Mouse (Mus musculus): ENCODE measurements around the gene Neurl1a. TPM values are rescaled to one million over a fixed set of nuclear protein-coding genes. Genes with fewer than 3 reads are reported as not detected.

Gene Neurl1a
- polyA plus RNA-seq, 1 experiment from 2014 or later, result 4.0 TPM

- Histone ChIP-seq H3K4me1 (replicated peaks; ENCODE audit: control insufficient read depth, insufficient read depth, low read length) (no peaks in the 10 kb centered on the region), H3K4me3 (ENCODE audit: low read length) (no peak overlapping the region), H3K4me2 (ENCODE audit: low read depth, low read length) (no peak overlapping the region), H3K27me3 (ENCODE audit: control insufficient read depth, insufficient read depth, low read depth, low read length) (no peaks in the 10 kb centered on the region), H3K9ac (ENCODE audit: low read length) (no peak overlapping the region), H3K9me3 (ENCODE audit: control insufficient read depth, low read length) (no peaks in the 10 kb centered on the region), H3K27ac (ENCODE audit: low read length) (no peak overlapping the region), H3K36me3 (ENCODE audit: control insufficient read depth, insufficient read depth, low read length) (no peaks in the 10 kb centered on the region)
- WGBS, result 56% methylated on average over 4 of the region's 4 CpGs
- ATAC-seq (ENCODE audit: low read depth), result no peak
Observed at GRCm38 (mm10) chr19:47161669-47162068, 17.0 kb upstream of the Neurl1a start.

GRCm38 (mm10) chr19:47163176-47163744, 15.4 kb upstream of the Neurl1a start:
- 90% methylated on average over 6 of the region's 6 CpGs for WGBS
- H3K9ac ChIP-seq (ENCODE audit: low read length), result no peak overlapping the region
- H3K4me3 ChIP-seq (ENCODE audit: low read length), result no peak overlapping the region
- no peaks in the 10 kb centered on the region for H3K36me3 ChIP-seq (ENCODE audit: control insufficient read depth, insufficient read depth, low read length)
- H3K4me2 ChIP-seq (ENCODE audit: low read depth, low read length), result no peak overlapping the region
- ATAC-seq (ENCODE audit: low read depth), result no peak
- no peaks in the 10 kb centered on the region for H3K4me1 ChIP-seq (replicated peaks; ENCODE audit: control insufficient read depth, insufficient read depth, low read length)
- no peak overlapping the region for H3K27ac ChIP-seq (ENCODE audit: low read length)
- no peaks in the 10 kb centered on the region for H3K27me3 ChIP-seq (ENCODE audit: control insufficient read depth, insufficient read depth, low read depth, low read length)
- H3K9me3 ChIP-seq (ENCODE audit: control insufficient read depth, low read length), result no peaks in the 10 kb centered on the region

GRCm38 (mm10) chr19:47166758-47167157, 11.9 kb upstream of the Neurl1a start:
- ATAC-seq (ENCODE audit: low read depth), result no peak
- no peak overlapping the region for H3K27ac ChIP-seq (ENCODE audit: low read length)
- no peaks in the 10 kb centered on the region for H3K27me3 ChIP-seq (ENCODE audit: control insufficient read depth, insufficient read depth, low read depth, low read length)
- H3K4me1 ChIP-seq (replicated peaks; ENCODE audit: control insufficient read depth, insufficient read depth, low read length), result 0 out of 2 replicates have a peak, but pooled peaks cover 4% of the 10 kb centered on the region
- H3K9me3 ChIP-seq (ENCODE audit: control insufficient read depth, low read length), result no peaks in the 10 kb centered on the region
- H3K36me3 ChIP-seq (ENCODE audit: control insufficient read depth, insufficient read depth, low read length), result no peaks in the 10 kb centered on the region
- no peak overlapping the region for H3K4me2 ChIP-seq (ENCODE audit: low read depth, low read length)
- 46% methylated on average over 3 of the region's 3 CpGs for WGBS
- H3K4me3 ChIP-seq (ENCODE audit: low read length), result no peak overlapping the region
- no peak overlapping the region for H3K9ac ChIP-seq (ENCODE audit: low read length)

GRCm38 (mm10) chr19:47167617-47168214, 10.9 kb upstream of the Neurl1a start:
- no peak for ATAC-seq (ENCODE audit: low read depth)
- Histone ChIP-seq H3K36me3 (ENCODE audit: control insufficient read depth, insufficient read depth, low read length) (no peaks in the 10 kb centered on the region), H3K9me3 (ENCODE audit: control insufficient read depth, low read length) (no peaks in the 10 kb centered on the region), H3K27me3 (ENCODE audit: control insufficient read depth, insufficient read depth, low read depth, low read length) (no peaks in the 10 kb centered on the region), H3K9ac (ENCODE audit: low read length) (no peak overlapping the region), H3K27ac (ENCODE audit: low read length) (no peak overlapping the region), H3K4me3 (ENCODE audit: low read length) (no peak overlapping the region), H3K4me2 (ENCODE audit: low read depth, low read length) (no peak overlapping the region), H3K4me1 (replicated peaks; ENCODE audit: control insufficient read depth, insufficient read depth, low read length) (0 out of 2 replicates have a peak, but pooled peaks cover 4% of the 10 kb centered on the region)
- 43% methylated on average over 7 of the region's 7 CpGs for WGBS

- Histone ChIP-seq H3K4me3 (ENCODE audit: low read length) (peak overlapping the region; percentile 20), H3K27me3 (ENCODE audit: control insufficient read depth, insufficient read depth, low read depth, low read length) (no peaks in the 10 kb centered on the region), H3K9me3 (ENCODE audit: control insufficient read depth, low read length) (no peaks in the 10 kb centered on the region), H3K9ac (ENCODE audit: low read length) (peak overlapping the region; percentile 34; the same call in 1 of the 2 replicates), H3K4me1 (replicated peaks; ENCODE audit: control insufficient read depth, insufficient read depth, low read length) (0 out of 2 replicates have a peak, but pooled peaks cover 4% of the 10 kb centered on the region), H3K4me2 (ENCODE audit: low read depth, low read length) (peak overlapping the region; percentile 46), H3K36me3 (ENCODE audit: control insufficient read depth, insufficient read depth, low read length) (no peaks in the 10 kb centered on the region), H3K27ac (ENCODE audit: low read length) (no peak overlapping the region)
- 6% methylated on average over 13 of the region's 13 CpGs for WGBS
- ATAC-seq (ENCODE audit: low read depth), result 0 out of 2 replicates have a peak, but pooled peaks have one; percentile 20
Observed at GRCm38 (mm10) chr19:47168223-47168622, 10.4 kb upstream of the Neurl1a start.

GRCm38 (mm10) chr19:47168793-47169412, 9.7 kb upstream of the Neurl1a start:
- Histone ChIP-seq H3K4me3 (ENCODE audit: low read length) (peak overlapping the region; percentile 20), H3K9me3 (ENCODE audit: control insufficient read depth, low read length) (no peaks in the 10 kb centered on the region), H3K4me2 (ENCODE audit: low read depth, low read length) (peak overlapping the region; percentile 46), H3K27me3 (ENCODE audit: control insufficient read depth, insufficient read depth, low read depth, low read length) (no peaks in the 10 kb centered on the region), H3K4me1 (replicated peaks; ENCODE audit: control insufficient read depth, insufficient read depth, low read length) (0 out of 2 replicates have a peak, but pooled peaks cover 4% of the 10 kb centered on the region), H3K9ac (ENCODE audit: low read length) (peak overlapping the region; percentile 34; the same call in 1 of the 2 replicates), H3K27ac (ENCODE audit: low read length) (no peak overlapping the region), H3K36me3 (ENCODE audit: control insufficient read depth, insufficient read depth, low read length) (no peaks in the 10 kb centered on the region)
- 20% methylated on average over 11 of the region's 11 CpGs for WGBS
- peak; percentile 73; the same call in 1 of the 2 replicates for ATAC-seq (ENCODE audit: low read depth)

GRCm38 (mm10) chr19:47174515-47174914, 4.1 kb upstream of the Neurl1a start:
- no peak for ATAC-seq (ENCODE audit: low read depth)
- no peaks in the 10 kb centered on the region for H3K9me3 ChIP-seq (ENCODE audit: control insufficient read depth, low read length)
- H3K4me3 ChIP-seq (ENCODE audit: low read length), result no peak overlapping the region
- no peaks in the 10 kb centered on the region for H3K36me3 ChIP-seq (ENCODE audit: control insufficient read depth, insufficient read depth, low read length)
- 45% methylated on average over 3 of the region's 3 CpGs for WGBS
- H3K9ac ChIP-seq (ENCODE audit: low read length), result no peak overlapping the region
- H3K27ac ChIP-seq (ENCODE audit: low read length), result no peak overlapping the region
- peaks cover 6% of the 10 kb centered on the region; the same call in 1 of the 2 replicates for H3K4me1 ChIP-seq (replicated peaks; ENCODE audit: control insufficient read depth, insufficient read depth, low read length)
- no peak overlapping the region for H3K4me2 ChIP-seq (ENCODE audit: low read depth, low read length)
- H3K27me3 ChIP-seq (ENCODE audit: control insufficient read depth, insufficient read depth, low read depth, low read length), result peaks cover 18% of the 10 kb centered on the region

- no peak overlapping the region for H3K9ac ChIP-seq (ENCODE audit: low read length)
- H3K9me3 ChIP-seq (ENCODE audit: control insufficient read depth, low read length), result no peaks in the 10 kb centered on the region
- no peak for ATAC-seq (ENCODE audit: low read depth)
- peaks cover 7% of the 10 kb centered on the region; the same call in 1 of the 2 replicates for H3K4me1 ChIP-seq (replicated peaks; ENCODE audit: control insufficient read depth, insufficient read depth, low read length)
- WGBS, result 52% methylated on average over 2 of the region's 2 CpGs
- no peak overlapping the region for H3K4me2 ChIP-seq (ENCODE audit: low read depth, low read length)
- no peak overlapping the region for H3K27ac ChIP-seq (ENCODE audit: low read length)
- no peak overlapping the region for H3K4me3 ChIP-seq (ENCODE audit: low read length)
- peaks cover 27% of the 10 kb centered on the region for H3K27me3 ChIP-seq (ENCODE audit: control insufficient read depth, insufficient read depth, low read depth, low read length)
- no peaks in the 10 kb centered on the region for H3K36me3 ChIP-seq (ENCODE audit: control insufficient read depth, insufficient read depth, low read length)
Observed at GRCm38 (mm10) chr19:47175472-47175871, 3.1 kb upstream of the Neurl1a start.

- H3K27me3 ChIP-seq (ENCODE audit: control insufficient read depth, insufficient read depth, low read depth, low read length), result peaks cover 32% of the 10 kb centered on the region
- no peak overlapping the region for H3K9ac ChIP-seq (ENCODE audit: low read length)
- H3K4me1 ChIP-seq (replicated peaks; ENCODE audit: control insufficient read depth, insufficient read depth, low read length), result peaks cover 7% of the 10 kb centered on the region; the same call in 1 of the 2 replicates
- no peak overlapping the region for H3K27ac ChIP-seq (ENCODE audit: low read length)
- 75% methylated on average over 2 of the region's 2 CpGs for WGBS
- no peak overlapping the region for H3K4me3 ChIP-seq (ENCODE audit: low read length)
- no peak for ATAC-seq (ENCODE audit: low read depth)
- no peaks in the 10 kb centered on the region for H3K36me3 ChIP-seq (ENCODE audit: control insufficient read depth, insufficient read depth, low read length)
- 0 out of 2 replicates have a peak, but pooled peaks cover 2% of the 10 kb centered on the region for H3K9me3 ChIP-seq (ENCODE audit: control insufficient read depth, low read length)
- no peak overlapping the region for H3K4me2 ChIP-seq (ENCODE audit: low read depth, low read length)
Observed at GRCm38 (mm10) chr19:47176916-47177505, 1.6 kb upstream of the Neurl1a start.

Data from lung, embryonic 16.5 days (tissue).